Mouse (Mus musculus) stomach, postnatal 0 days (tissue): ENCODE measurements around the gene Pdk3. TPM values are rescaled to one million over a fixed set of nuclear protein-coding genes. Genes with fewer than 3 reads are reported as not detected.

Experiments
- ATAC-seq: fragments of 200-750 bp; cut with Nextera tagmentation; 2 replicates; pipeline ENCODE4 v1.8.0; 2017; ENCODE audit not compliant: low FRiP score, low TSS enrichment
- DNase-seq: peaks from one replicate; pipeline ENCODE4 v3.0.0-alpha.2; 2016; ENCODE audit warnings: low spot score
- H3K27ac ChIP-seq: fragments of 300-500 bp; sonication (generic); replicated peaks from 2 replicates; pipeline ENCODE4 v1.5.1; 2014; ENCODE audit warnings: mild to moderate bottlenecking, control low read depth
- H3K27me3 ChIP-seq: fragments of 300-500 bp; sonication (generic); 2 replicates; pipeline ENCODE4 v1.6.1; 2014; ENCODE audit warnings: low read length; ENCODE audit not compliant: control insufficient read depth, insufficient read depth
- H3K36me3 ChIP-seq: fragments of 300-500 bp; sonication (generic); 2 replicates; pipeline ENCODE4 v1.6.1; 2014; ENCODE audit warnings: low read length, mixed read lengths; ENCODE audit not compliant: control insufficient read depth, insufficient read depth
- H3K4me1 ChIP-seq: fragments of 300-500 bp; sonication (generic); replicated peaks from 2 replicates; pipeline ENCODE4 v1.6.1; 2014; ENCODE audit warnings: antibody characterized with exemption; ENCODE audit not compliant: control insufficient read depth, insufficient read depth
- H3K4me2 ChIP-seq: fragments of 300-500 bp; sonication (generic); replicated peaks from 2 replicates; pipeline ENCODE4 v1.6.1; 2014; ENCODE audit warnings: low read depth, mild to moderate bottlenecking, control low read depth, moderate library complexity
- H3K4me3 ChIP-seq: fragments of 300-500 bp; sonication (generic); 2 replicates; pipeline ENCODE4 v1.5.1; 2014; ENCODE audit warnings: low read depth, low read length, control low read depth
- H3K9ac ChIP-seq: fragments of 300-500 bp; sonication (generic); 2 replicates; pipeline ENCODE4 v1.6.1; 2014; ENCODE audit warnings: mild to moderate bottlenecking, low read length, control low read depth, mixed read lengths
- H3K9me3 ChIP-seq: fragments of 300-500 bp; sonication (generic); 2 replicates; pipeline ENCODE4 v1.6.1; 2016; ENCODE audit warnings: low read length; ENCODE audit not compliant: control insufficient read depth
- CTCF ChIP-seq: IDR thresholded peaks from 2 replicates; pipeline ENCODE4 v1.5.1; 2016; ENCODE audit warnings: antibody characterized with exemption, low read depth, mild to moderate bottlenecking, moderate library complexity
- EP300 ChIP-seq: optimal IDR thresholded peaks from 2 replicates; pipeline ENCODE3; 2016; ENCODE audit warnings: antibody characterized with exemption
- WGBS: fragments of 180-500 bp; shearing (Covaris S2); extraction: QIAGEN DNeasy Blood & Tissue Kit; methylation state at CpG from one replicate; pipeline ENCODE4 v1.1.7; 2014; 5-methylcytosine and 5-hydroxymethylcytosine counted together
- polyA plus RNA-seq: library from polyadenylated mRNA; unstranded; fragments of >200 nt; fragmentation: Nextera tagmentation; extraction: Ambion mirVana; gene quantifications from 2 replicates; pipeline ENCODE4 v1.2.1, GENCODE M21; 2015

The Pdk3 gene
- 34.5 and 35.7 TPM in 2 replicates for polyA plus RNA-seq

- TF ChIP-seq CTCF (peak; percentile 12; the same call in 1 of the 2 replicates), EP300 (no peak)
- H3K4me3 ChIP-seq, result peak within 1 kb of the TSS; percentile 59
- 18% methylated on average over 57 of the region's 68 CpGs for WGBS
- ATAC-seq (peak; percentile 97), DNase-seq (peak; percentile 81)
- no peaks in the 10 kb centered on the region for H3K4me1 ChIP-seq
- no peaks in the 10 kb centered on the region for H3K9me3 ChIP-seq
- peak within 1 kb of the TSS; percentile 53 for H3K4me2 ChIP-seq
- peak within 1 kb of the TSS; percentile 68 for H3K9ac ChIP-seq
- no peaks in the 10 kb centered on the region for H3K27me3 ChIP-seq
- H3K27ac ChIP-seq, result peak within 1 kb of the TSS; percentile 81
- no peaks in the 10 kb centered on the region for H3K36me3 ChIP-seq
Measured at GRCm38 (mm10) chrX:93831561-93832336, at the start of gene Pdk3. Pdk3 (minus strand) TSS chrX:93832201.

- Histone ChIP-seq H3K4me3 (no peak overlapping the region), H3K4me2 (no peak overlapping the region), H3K27me3 (no peaks in the 10 kb centered on the region), H3K9me3 (no peaks in the 10 kb centered on the region), H3K27ac (no peak overlapping the region), H3K9ac (no peak overlapping the region), H3K36me3 (no peaks in the 10 kb centered on the region), H3K4me1 (no peaks in the 10 kb centered on the region)
- DNase-seq, result no peak
- TF ChIP-seq EP300 (no peak), CTCF (no peak)
- no peak for ATAC-seq
- 76% methylated on average over 3 of the region's 3 CpGs for WGBS
Measured at GRCm38 (mm10) chrX:93877634-93878016, 45.6 kb upstream of the Pdk3 start.

- ATAC-seq, result no peak
- no peak overlapping the region for H3K27ac ChIP-seq
Measured at GRCm38 (mm10) chrX:93876981-93877633, 45.1 kb upstream of the Pdk3 start.

GRCm38 (mm10) chrX:93863393-93863792 is 31.4 kb upstream of the Pdk3 start:
- no peak overlapping the region for H3K9ac ChIP-seq
- no peaks in the 10 kb centered on the region for H3K27me3 ChIP-seq
- no peak for DNase-seq
- H3K4me2 ChIP-seq, result no peak overlapping the region
- H3K4me1 ChIP-seq, result no peaks in the 10 kb centered on the region
- no peak overlapping the region for H3K4me3 ChIP-seq
- WGBS, result 48% methylated on average over 2 of the region's 2 CpGs
- TF ChIP-seq CTCF (no peak), EP300 (no peak)
- no peak for ATAC-seq
- H3K27ac ChIP-seq, result no peak overlapping the region
- no peaks in the 10 kb centered on the region for H3K9me3 ChIP-seq
- no peaks in the 10 kb centered on the region for H3K36me3 ChIP-seq

More at GRCm38 (mm10) chrX:93876981-93877633, 45.1 kb upstream of the Pdk3 start:
- Histone ChIP-seq H3K9me3 (no peaks in the 10 kb centered on the region), H3K4me1 (no peaks in the 10 kb centered on the region), H3K4me3 (no peak overlapping the region), H3K9ac (no peak overlapping the region), H3K36me3 (no peaks in the 10 kb centered on the region), H3K27me3 (no peaks in the 10 kb centered on the region), H3K4me2 (no peak overlapping the region)
- 81% methylated on average over 7 of the region's 7 CpGs for WGBS
- DNase-seq, result no peak
- TF ChIP-seq EP300 (no peak), CTCF (no peak)

GRCm38 (mm10) chrX:93862525-93863086 is 30.6 kb upstream of the Pdk3 start:
- Histone ChIP-seq H3K4me1 (no peaks in the 10 kb centered on the region), H3K36me3 (no peaks in the 10 kb centered on the region), H3K4me3 (no peak overlapping the region), H3K9ac (no peak overlapping the region), H3K27me3 (no peaks in the 10 kb centered on the region), H3K27ac (no peak overlapping the region), H3K9me3 (no peaks in the 10 kb centered on the region), H3K4me2 (no peak overlapping the region)
- DNase-seq, result no peak
- TF ChIP-seq EP300, result no peak
- TF ChIP-seq CTCF, result no peak
- WGBS, result 55% methylated on average over 4 of the region's 4 CpGs
- ATAC-seq, result peak; percentile 40
